Comparison of ENCODE assay signal across 28 mouse cellular contexts in the genomic region with DNA sequence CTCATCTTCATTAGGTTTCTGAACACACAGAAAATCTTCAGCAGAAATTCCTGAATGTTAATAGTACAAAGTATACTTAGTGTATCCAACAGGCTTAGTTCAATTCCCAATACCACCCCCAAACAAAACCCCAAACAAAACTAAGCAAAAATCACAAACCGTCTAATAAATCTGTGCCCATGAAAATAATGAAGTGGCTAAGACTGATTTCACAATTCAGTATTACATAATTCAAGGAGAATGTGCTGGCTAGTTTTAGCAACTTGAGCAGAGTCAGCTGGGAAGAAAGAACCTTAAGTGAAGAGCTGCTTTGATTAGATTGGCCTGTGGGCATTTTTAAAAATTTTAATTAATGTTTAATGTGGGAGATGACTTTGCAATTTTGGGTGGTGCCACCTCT.
DNase-seq lines count a peak whose midpoint lies in the region; ATAC-seq and TF ChIP-seq lines count a peak whose summit lies in the region.
"Had no signal": no experiment of that assay in that cellular context is flagged by ENCODE, and none has a peak within 500 bp of the region (broad histone marks: within the 10 kb centered on the region; RNA-seq: fewer than 3 reads in every experiment).

No protein-coding gene starts in this region.

- no peak overlapping the region for H3K4me3 ChIP-seq in lung, postnatal 0 days (ENCODE audit: low read depth, low read length)
- H3K4me3 ChIP-seq: embryonic facial prominence, embryonic 12.5 days; forebrain, embryonic 10.5 days; forebrain, embryonic 15.5 days; gastrocnemius, adult 2 months; heart, embryonic 13.5 days; limb, embryonic 13.5 days; midbrain, embryonic 15.5 days; myocyte; neural tube, embryonic 13.5 days had no signal

- intact Hi-C loops in heart, postnatal 25 days (cut with DNase I): no loop called here

- no peaks in the 10 kb centered on the region for H3K27me3 ChIP-seq in lung, postnatal 0 days (replicated peaks; ENCODE audit: insufficient read depth, low read length)
- H3K27me3 ChIP-seq: embryonic facial prominence, embryonic 12.5 days; forebrain, embryonic 15.5 days; heart, embryonic 13.5 days; limb, embryonic 13.5 days; midbrain, embryonic 15.5 days; neural tube, embryonic 13.5 days had no signal

- H3K4me1 ChIP-seq in lung, postnatal 0 days (ENCODE audit: insufficient read depth, low read depth, low read length): no peaks in the 10 kb centered on the region
- H3K4me1 ChIP-seq: embryonic facial prominence, embryonic 12.5 days; forebrain, embryonic 10.5 days; forebrain, embryonic 15.5 days; heart, embryonic 13.5 days; limb, embryonic 13.5 days; midbrain, embryonic 15.5 days; neural tube, embryonic 13.5 days had no signal

- WGBS in lung, postnatal 0 days: 45% methylated on average over 1 of the region's 1 CpGs

- peak; percentile 52; the same call in 1 of the 2 replicates for ATAC-seq in lung, postnatal 0 days
- ATAC-seq: forebrain, embryonic 15.5 days; intestine, postnatal 0 days; midbrain, embryonic 15.5 days had no signal

- DNase-seq in heart, adult 9 months (ENCODE audit: low spot score in 2 of 2): peak; percentile 35 to 46
- DNase-seq in heart, postnatal 25 days (ENCODE audit: low spot score): no peak
- peak; percentile 75 for DNase-seq in lung, postnatal 0 days (ENCODE audit: low spot score)
- no peak for DNase-seq in lung, postnatal 14 days
- DNase-seq in adipocyte (ENCODE audit: low spot score): peak; percentile 23
- DNase-seq in lung, postnatal 36 days: peak; percentile 32
- no peak for DNase-seq in neural tube, embryonic 10.5 days (ENCODE audit: extremely low spot score, low spot score)
- DNase-seq: adrenal gland, postnatal 10 days; B cell, adult 2 months; cerebellum, adult 11 months; cerebellum, adult 9-10 months; embryo, embryonic 11 days; gastrocnemius, adult 2 months; kidney, postnatal 25 days; right cerebral cortex, postnatal 4 days; thymus, adult 18-20 months; thymus, postnatal 25 days had no signal

- no peak overlapping the region for H3K9ac ChIP-seq in lung, postnatal 0 days (replicated peaks; ENCODE audit: low read depth)
- H3K9ac ChIP-seq: embryonic facial prominence, embryonic 12.5 days; forebrain, embryonic 15.5 days; heart, embryonic 13.5 days; limb, embryonic 13.5 days; midbrain, embryonic 15.5 days; neural tube, embryonic 13.5 days had no signal

- no peak overlapping the region for H3K4me2 ChIP-seq in lung, postnatal 0 days (replicated peaks; ENCODE audit: low read depth, low read length)
- H3K4me2 ChIP-seq: embryonic facial prominence, embryonic 12.5 days; forebrain, embryonic 15.5 days; heart, embryonic 13.5 days; limb, embryonic 13.5 days; liver, embryonic 11.5 days; midbrain, embryonic 15.5 days; neural tube, embryonic 13.5 days had no signal

- no peak for TF ChIP-seq EP300 in lung, postnatal 0 days (IDR thresholded peaks at IDR 0.05)

- no peaks in the 10 kb centered on the region for H3K9me3 ChIP-seq in lung, postnatal 0 days (ENCODE audit: low read length)
- H3K9me3 ChIP-seq: embryonic facial prominence, embryonic 12.5 days; forebrain, embryonic 10.5 days; forebrain, embryonic 15.5 days; heart, embryonic 13.5 days; limb, embryonic 13.5 days; midbrain, embryonic 15.5 days; neural tube, embryonic 13.5 days had no signal

- H3K27ac ChIP-seq in lung, postnatal 0 days (ENCODE audit: low read length): no peak overlapping the region
- H3K27ac ChIP-seq: embryonic facial prominence, embryonic 12.5 days; forebrain, embryonic 10.5 days; forebrain, embryonic 15.5 days; gastrocnemius, adult 2 months; heart, embryonic 13.5 days; limb, embryonic 13.5 days; midbrain, embryonic 15.5 days; neural tube, embryonic 13.5 days; stomach, postnatal 0 days had no signal

- TF ChIP-seq CTCF in lung, postnatal 0 days (IDR thresholded peaks at IDR 0.05): no peak

- no peaks in the 10 kb centered on the region for H3K36me3 ChIP-seq in lung, postnatal 0 days (ENCODE audit: insufficient read depth, low read length)
- H3K36me3 ChIP-seq: embryonic facial prominence, embryonic 12.5 days; forebrain, embryonic 10.5 days; heart, embryonic 13.5 days; limb, embryonic 13.5 days had no signal

Comparison
In these comparisons a context has a peak if more than half of its experiments do, and no peak if none do; other contexts are left out.
1. DNase-seq: peak in heart, adult 9 months (2 of 2), lung, postnatal 0 days (single experiment), adipocyte (single experiment) and lung, postnatal 36 days (single experiment); none in heart, postnatal 25 days (single experiment), lung, postnatal 14 days (single experiment) and neural tube, embryonic 10.5 days (single experiment).